ENCODE assay signal across 21 mouse cellular contexts in genomic region chr1:130474936-130475335, GRCm38 (mm10). TPM values are rescaled to one million over a fixed set of nuclear protein-coding genes. Genes with fewer than 3 reads are reported as not detected.
DNase-seq lines count a peak whose midpoint lies in the region; ATAC-seq and TF ChIP-seq lines count a peak whose summit lies in the region.
"Had no signal": no experiment of that assay in that cellular context is flagged by ENCODE, and none has a peak within 500 bp of the region (broad histone marks: within the 10 kb centered on the region; RNA-seq: fewer than 3 reads in every experiment).

No protein-coding gene starts in this region.

- H3K4me3 ChIP-seq in midbrain, embryonic 14.5 days (replicated peaks; ENCODE audit: low read depth, low read length) = no peak overlapping the region
- H3K4me3 ChIP-seq in gastrocnemius, adult 2 months = no peak overlapping the region
- H3K4me3 ChIP-seq: embryonic facial prominence, embryonic 15.5 days; forebrain, embryonic 13.5 days; limb, embryonic 10.5 days; midbrain, embryonic 13.5 days; neural tube, embryonic 12.5 days; stomach, embryonic 15.5 days had no signal

- WGBS in midbrain, embryonic 14.5 days = 93% methylated on average over 6 of the region's 6 CpGs

- H3K4me1 ChIP-seq in midbrain, embryonic 14.5 days (ENCODE audit: control insufficient read depth, insufficient read depth, low read length) = no peaks in the 10 kb centered on the region
- H3K4me1 ChIP-seq: embryonic facial prominence, embryonic 15.5 days; forebrain, embryonic 13.5 days; limb, embryonic 10.5 days; midbrain, embryonic 13.5 days; neural tube, embryonic 12.5 days had no signal

- intact Hi-C loops in heart, postnatal 36 days (cut with DNase I) = no loop called here
- intact Hi-C loops in gastrocnemius, adult 2 months (cut with DNase I) = no loop called here

- ATAC-seq in common myeloid progenitor, adult 5-6 weeks (replicated peaks; ENCODE audit: low read depth, poor library complexity, severe bottlenecking) = peak; percentile 77
- no peak for ATAC-seq in midbrain, embryonic 14.5 days (ENCODE audit: low FRiP score, low TSS enrichment)
- ATAC-seq: forebrain, embryonic 13.5 days; hindbrain, postnatal 0 days; midbrain, embryonic 13.5 days had no signal

- peak; percentile 88 for DNase-seq in heart, adult 11 months
- no peak for DNase-seq in heart, postnatal 36 days
- DNase-seq in natural killer cell, adult 2 months (ENCODE audit: low spot score in 2 of 2) = peak; percentile 58 to 80
- DNase-seq in thymus, postnatal 14 days = peak; percentile 37
- DNase-seq in midbrain, embryonic 14.5 days = no peak
- no peak for DNase-seq in gastrocnemius, adult 2 months
- no peak for DNase-seq in embryo, embryonic 10.5 days (ENCODE audit: low spot score)
- DNase-seq: cerebellum, postnatal 36 days; kidney, adult 9 months; layer of hippocampus, postnatal 36 days had no signal

- no peak overlapping the region for H3K27ac ChIP-seq in midbrain, embryonic 14.5 days (replicated peaks; ENCODE audit: low read depth, low read length)
- no peak overlapping the region for H3K27ac ChIP-seq in gastrocnemius, adult 2 months
- H3K27ac ChIP-seq: embryonic facial prominence, embryonic 15.5 days; forebrain, embryonic 13.5 days; hindbrain, postnatal 0 days; limb, embryonic 10.5 days; liver, embryonic 14.5 days; midbrain, embryonic 13.5 days; neural tube, embryonic 12.5 days; stomach, embryonic 15.5 days had no signal

- H3K36me3 ChIP-seq in midbrain, embryonic 14.5 days (ENCODE audit: control insufficient read depth, insufficient read depth, low read length) = no peaks in the 10 kb centered on the region
- H3K36me3 ChIP-seq: embryonic facial prominence, embryonic 15.5 days; limb, embryonic 10.5 days; midbrain, embryonic 13.5 days; neural tube, embryonic 12.5 days; stomach, embryonic 15.5 days had no signal

- H3K27me3 ChIP-seq in midbrain, embryonic 14.5 days (ENCODE audit: control insufficient read depth, insufficient read depth, low read length) = no peaks in the 10 kb centered on the region
- H3K27me3 ChIP-seq: embryonic facial prominence, embryonic 15.5 days; forebrain, embryonic 13.5 days; midbrain, embryonic 13.5 days; neural tube, embryonic 12.5 days; stomach, embryonic 15.5 days had no signal

- H3K4me2 ChIP-seq in midbrain, embryonic 14.5 days (ENCODE audit: low read length) = no peak overlapping the region
- H3K4me2 ChIP-seq: embryonic facial prominence, embryonic 15.5 days; forebrain, embryonic 13.5 days; midbrain, embryonic 13.5 days; neural tube, embryonic 12.5 days; stomach, embryonic 15.5 days had no signal

- no peak overlapping the region for H3K9ac ChIP-seq in midbrain, embryonic 14.5 days (replicated peaks; ENCODE audit: low read length)
- H3K9ac ChIP-seq: embryonic facial prominence, embryonic 15.5 days; forebrain, embryonic 13.5 days; liver, embryonic 14.5 days; midbrain, embryonic 13.5 days; neural tube, embryonic 12.5 days; stomach, embryonic 15.5 days had no signal

- TF ChIP-seq CTCF in gastrocnemius, adult 2 months (IDR thresholded peaks at IDR 0.05) = no peak

- H3K9me3 ChIP-seq in midbrain, embryonic 14.5 days (ENCODE audit: control insufficient read depth, low read length) = no peaks in the 10 kb centered on the region
- H3K9me3 ChIP-seq: embryonic facial prominence, embryonic 15.5 days; forebrain, embryonic 13.5 days; limb, embryonic 10.5 days; midbrain, embryonic 13.5 days; neural tube, embryonic 12.5 days; stomach, embryonic 15.5 days had no signal

RNA-seq across cellular contexts. Expression of gene Cd55, which starts 12.4 kb away (rescaled TPM):
- 10 to 100 TPM in 1 of 2 experiments, 1 to 10 TPM in 1; 9.9 to 12.0 TPM for total RNA-seq in heart, postnatal 36 days (2021)
- total RNA-seq in common myeloid progenitor, adult 5-6 weeks (2017) = 21.2 and 32.4 TPM in 2 replicates
- polyA plus RNA-seq in midbrain, embryonic 14.5 days (2014; fragmentation: Nextera tagmentation; extraction: Ambion mirVana) = 6.1 and 7.9 TPM in 2 replicates
- total RNA-seq in gastrocnemius, adult 2 months (2021) = 10 to 100 TPM; 47.7 to 77.9 TPM

RNA-seq across cellular contexts. Expression of gene Cd55b, which starts 52.1 kb away (rescaled TPM):
- under 1 TPM in 1 of 2 experiments, not detected in 1; 0.24 TPM for total RNA-seq in heart, postnatal 36 days (2021)
- total RNA-seq in common myeloid progenitor, adult 5-6 weeks (2017) = not detected in 2 replicates
- not detected in 2 replicates for polyA plus RNA-seq in midbrain, embryonic 14.5 days (2014; fragmentation: Nextera tagmentation; extraction: Ambion mirVana)
- total RNA-seq in gastrocnemius, adult 2 months (2021) = 1 to 10 TPM in 1 of 2 experiments, under 1 TPM in 1; 0.67 to 1.2 TPM
- total RNA-seq: hindbrain, postnatal 0 days; MEL had no signal
- polyA plus RNA-seq: forebrain, embryonic 13.5 days; heart, postnatal 0 days; hindbrain, postnatal 0 days; limb, embryonic 10.5 days; liver, embryonic 14.5 days; midbrain, embryonic 13.5 days; neural tube, embryonic 12.5 days; stomach, embryonic 15.5 days had no signal

Comparison
In these comparisons a context has a peak if more than half of its experiments do, and no peak if none do; other contexts are left out.
1. DNase-seq: peak in heart, adult 11 months (single experiment), natural killer cell, adult 2 months (2 of 2) and thymus, postnatal 14 days (single experiment); none in heart, postnatal 36 days (0 of 2), midbrain, embryonic 14.5 days (single experiment), gastrocnemius, adult 2 months (single experiment) and embryo, embryonic 10.5 days (single experiment).